Mouse (Mus musculus) lung, embryonic 14.5 days (tissue): ENCODE results near the gene Traf3ip2. TPM values are rescaled to one million over a fixed set of nuclear protein-coding genes. Genes with fewer than 3 reads are reported as not detected.
A peak's percentile ranks its signal among the peaks of the same experiment; 100 is the strongest.

Experiments
- ATAC-seq: fragments of 200-750 bp; cut with Nextera tagmentation; 2 replicates; pipeline ENCODE4 v1.8.0; 2017; ENCODE audit warnings: mild to moderate bottlenecking, moderate TSS enrichment, moderate library complexity; ENCODE audit not compliant: insufficient read depth
- DNase-seq: peaks from one replicate; pipeline ENCODE4 v3.0.0-alpha.2; 2015
- H3K27ac ChIP-seq: fragments of 300-500 bp; sonication (generic); 2 replicates; pipeline ENCODE4 v1.5.1; 2014; ENCODE audit warnings: low read depth, mild to moderate bottlenecking, moderate library complexity
- H3K27me3 ChIP-seq: fragments of 300-500 bp; sonication (generic); 2 replicates; pipeline ENCODE4 v1.6.1; 2014; ENCODE audit warnings: low read length, control low read depth; ENCODE audit not compliant: insufficient read depth
- H3K36me3 ChIP-seq: fragments of 300-500 bp; sonication (generic); 2 replicates; pipeline ENCODE4 v1.6.1; 2014; ENCODE audit warnings: control low read depth; ENCODE audit not compliant: insufficient read depth
- H3K4me1 ChIP-seq: fragments of 300-500 bp; sonication (generic); 2 replicates; pipeline ENCODE4 v1.6.1; 2014; ENCODE audit warnings: antibody characterized with exemption, control low read depth; ENCODE audit not compliant: insufficient read depth
- H3K4me2 ChIP-seq: fragments of 300-500 bp; sonication (generic); 2 replicates; pipeline ENCODE4 v1.6.1; 2014; ENCODE audit warnings: mild to moderate bottlenecking
- H3K4me3 ChIP-seq: fragments of 300-500 bp; sonication (generic); 2 replicates; pipeline ENCODE4 v1.5.1; 2014; ENCODE audit warnings: low read depth, low read length
- H3K9ac ChIP-seq: fragments of 300-500 bp; sonication (generic); 2 replicates; pipeline ENCODE4 v1.6.1; 2014
- H3K9me3 ChIP-seq: fragments of 300-500 bp; sonication (generic); 2 replicates; pipeline ENCODE4 v1.6.1; 2016; ENCODE audit warnings: low read depth, low read length, control low read depth
- CTCF ChIP-seq: IDR thresholded peaks from 2 replicates; pipeline ENCODE4 v1.5.1; 2016; ENCODE audit warnings: antibody characterized with exemption, low read depth
- WGBS: fragments of 180-500 bp; shearing (Covaris S2); extraction: QIAGEN DNeasy Blood & Tissue Kit; methylation state at CpG from one replicate; pipeline ENCODE4 v1.1.7; 2014; 5-methylcytosine and 5-hydroxymethylcytosine counted together
- polyA plus RNA-seq: library from polyadenylated mRNA; unstranded; fragments of >200 nt; fragmentation: Nextera tagmentation; extraction: Ambion mirVana; gene quantifications from 2 replicates; pipeline ENCODE4 v1.2.1, GENCODE M21; 2014

The Traf3ip2 gene
- polyA plus RNA-seq, 1 experiment from 2014 or later, result 27.9 TPM

GRCm38 (mm10) chr10:39589765-39590546 is 22.8 kb upstream of the Traf3ip2 start:
- Histone ChIP-seq H3K27ac (no peak overlapping the region), H3K4me3 (no peak overlapping the region), H3K4me1 (peaks cover 9% of the 10 kb centered on the region; the same call in 1 of the 2 replicates), H3K9me3 (peaks cover 11% of the 10 kb centered on the region), H3K4me2 (no peak overlapping the region), H3K9ac (no peak overlapping the region), H3K27me3 (no peaks in the 10 kb centered on the region), H3K36me3 (0 out of 2 replicates have a peak, but pooled peaks cover 4% of the 10 kb centered on the region)
- ATAC-seq (no peak), DNase-seq (no peak)
- 73% methylated on average over 19 of the region's 19 CpGs for WGBS
- TF ChIP-seq CTCF, result no peak

GRCm38 (mm10) chr10:39590629-39591028 is 22.1 kb upstream of the Traf3ip2 start:
- Histone ChIP-seq H3K4me1 (peaks cover 9% of the 10 kb centered on the region; the same call in 1 of the 2 replicates), H3K4me2 (no peak overlapping the region), H3K27ac (no peak overlapping the region), H3K27me3 (no peaks in the 10 kb centered on the region), H3K9me3 (peaks cover 11% of the 10 kb centered on the region), H3K9ac (no peak overlapping the region), H3K36me3 (0 out of 2 replicates have a peak, but pooled peaks cover 4% of the 10 kb centered on the region), H3K4me3 (no peak overlapping the region)
- ATAC-seq (no peak), DNase-seq (no peak)
- no peak for TF ChIP-seq CTCF
- WGBS, result 78% methylated on average over 10 of the region's 10 CpGs

GRCm38 (mm10) chr10:39592501-39592900 is 20.2 kb upstream of the Traf3ip2 start:
- peaks cover 20% of the 10 kb centered on the region for H3K4me1 ChIP-seq
- TF ChIP-seq CTCF, result no peak
- 89% methylated on average over 4 of the region's 4 CpGs for WGBS

GRCm38 (mm10) chr10:39594716-39595115 is 18.0 kb upstream of the Traf3ip2 start:
- Histone ChIP-seq H3K27me3 (no peaks in the 10 kb centered on the region), H3K9me3 (peaks cover 11% of the 10 kb centered on the region), H3K4me2 (no peak overlapping the region), H3K27ac (peak overlapping the region; percentile 67; the same call in 1 of the 2 replicates), H3K9ac (no peak overlapping the region), H3K4me1 (peaks cover 18% of the 10 kb centered on the region), H3K4me3 (no peak overlapping the region), H3K36me3 (0 out of 2 replicates have a peak, but pooled peaks cover 4% of the 10 kb centered on the region)
- no peak for TF ChIP-seq CTCF
- ATAC-seq (no peak), DNase-seq (no peak)
- 71% methylated on average over 1 of the region's 1 CpGs for WGBS

More at GRCm38 (mm10) chr10:39592501-39592900, 20.2 kb upstream of the Traf3ip2 start:
- Histone ChIP-seq H3K27me3 (no peaks in the 10 kb centered on the region), H3K9ac (no peak overlapping the region), H3K27ac (no peak overlapping the region), H3K4me3 (no peak overlapping the region), H3K4me2 (no peak overlapping the region), H3K36me3 (0 out of 2 replicates have a peak, but pooled peaks cover 4% of the 10 kb centered on the region), H3K9me3 (peaks cover 11% of the 10 kb centered on the region)
- ATAC-seq (no peak), DNase-seq (no peak)

- Histone ChIP-seq H3K27me3 (no peaks in the 10 kb centered on the region), H3K27ac (peak overlapping the region; percentile 8), H3K4me3 (no peak overlapping the region), H3K4me2 (no peak overlapping the region), H3K36me3 (0 out of 2 replicates have a peak, but pooled peaks cover 4% of the 10 kb centered on the region), H3K4me1 (peaks cover 18% of the 10 kb centered on the region), H3K9me3 (peaks cover 11% of the 10 kb centered on the region), H3K9ac (no peak overlapping the region)
- DNase-seq (peak; percentile 78), ATAC-seq (peak; percentile 64; the same call in 1 of the 2 replicates)
- no peak for TF ChIP-seq CTCF
- WGBS, result 50% methylated on average over 3 of the region's 3 CpGs
These were observed 16.9 kb upstream of the Traf3ip2 start for GRCm38 (mm10) chr10:39595862-39596261.

GRCm38 (mm10) chr10:39597116-39597791 is 15.5 kb upstream of the Traf3ip2 start:
- Histone ChIP-seq H3K9me3 (peaks cover 11% of the 10 kb centered on the region), H3K27ac (peak overlapping the region; percentile 54; the same call in 1 of the 2 replicates), H3K36me3 (0 out of 2 replicates have a peak, but pooled peaks cover 4% of the 10 kb centered on the region), H3K4me2 (no peak overlapping the region), H3K9ac (0 out of 2 replicates have a peak overlapping the region, but pooled peaks have one; percentile 5), H3K4me3 (no peak overlapping the region), H3K4me1 (peaks cover 18% of the 10 kb centered on the region), H3K27me3 (no peaks in the 10 kb centered on the region)
- DNase-seq, result peak; percentile 57
- no peak for TF ChIP-seq CTCF
- WGBS, result 34% methylated on average over 9 of the region's 9 CpGs
- ATAC-seq, result 0 out of 2 replicates have a peak, but pooled peaks have one; percentile 21

GRCm38 (mm10) chr10:39597792-39598183 is 14.9 kb upstream of the Traf3ip2 start:
- DNase-seq (no peak), ATAC-seq (no peak)
- no peak overlapping the region; the same call in 1 of the 2 replicates for H3K9ac ChIP-seq
- no peak overlapping the region for H3K4me3 ChIP-seq
- 39% methylated on average over 3 of the region's 3 CpGs for WGBS
- H3K36me3 ChIP-seq, result 0 out of 2 replicates have a peak, but pooled peaks cover 4% of the 10 kb centered on the region
- peaks cover 11% of the 10 kb centered on the region for H3K9me3 ChIP-seq
- no peak overlapping the region for H3K27ac ChIP-seq
- no peak overlapping the region for H3K4me2 ChIP-seq
- peaks cover 18% of the 10 kb centered on the region for H3K4me1 ChIP-seq
- no peaks in the 10 kb centered on the region for H3K27me3 ChIP-seq
- TF ChIP-seq CTCF, result no peak
